Mouse (Mus musculus): ENCODE measurements around the gene Garnl3.

- TF ChIP-seq CTCF (IDR thresholded peaks at IDR 0.05; ENCODE audit: control insufficient read depth, insufficient read depth, low read length), result no peak
- no peak for TF ChIP-seq POLR2A (IDR thresholded peaks at IDR 0.05; ENCODE audit: borderline replicate concordance, control insufficient read depth, low read depth, low read length)
These were observed 1.3 kb downstream of the Garnl3 start for GRCm38 (mm10) chr2:33130141-33130525.
